Mouse (Mus musculus) brain, embryonic 14.5 days (tissue): ENCODE results near the gene Selenos. TPM values are rescaled to one million over a fixed set of nuclear protein-coding genes. Genes with fewer than 3 reads are reported as not detected.

Experiments
- DNase-seq: peaks from one replicate; pipeline ENCODE4 v3.0.0-alpha.2; 2011; ENCODE audit warnings: low read depth
- CTCF ChIP-seq: fragments of 200-500 bp; IDR thresholded peaks from 2 replicates; pipeline ENCODE4 v1.5.1; 2012; ENCODE audit warnings: inconsistent platforms, mild to moderate bottlenecking, moderate library complexity, borderline replicate concordance; ENCODE audit not compliant: insufficient read depth, insufficient read length; ENCODE audit errors: extremely low read depth
- POLR2A ChIP-seq: fragments of 200-500 bp; IDR thresholded peaks from 2 replicates; pipeline ENCODE4 v1.6.1; 2012; ENCODE audit warnings: mild to moderate bottlenecking, inconsistent platforms, borderline replicate concordance; ENCODE audit not compliant: poor library complexity, insufficient read depth, insufficient read length, severe bottlenecking; ENCODE audit errors: extremely low read depth
- polyA plus RNA-seq: library from polyadenylated mRNA; depleted of rRNA; stranded (reverse); fragments of >200 nt; gene quantifications from 2 replicates; pipeline ENCODE4 v1.2.3, GENCODE M21; 2012

Selenos gene
- polyA plus RNA-seq, 1 experiment = 58.5 TPM

- DNase-seq = peak; percentile 74
- TF ChIP-seq CTCF (no peak), POLR2A (no peak)
Measured at GRCm38 (mm10) chr7:66120702-66121396, 41.4 kb downstream of the Selenos start.

- DNase-seq = no peak
- no peak for TF ChIP-seq POLR2A
- no peak for TF ChIP-seq CTCF
Measured at GRCm38 (mm10) chr7:66124551-66124968, 45.1 kb downstream of the Selenos start.

- no peak for TF ChIP-seq POLR2A
- TF ChIP-seq CTCF = no peak
- DNase-seq = no peak
Measured at GRCm38 (mm10) chr7:66125368-66125767, 45.9 kb downstream of the Selenos start.

- TF ChIP-seq CTCF (no peak), POLR2A (no peak)
- peak; percentile 70 for DNase-seq
Measured at GRCm38 (mm10) chr7:66127951-66128645, 48.6 kb downstream of the Selenos start.

GRCm38 (mm10) chr7:66128857-66129256 lies 49.4 kb downstream of the Selenos start:
- DNase-seq = no peak
- TF ChIP-seq POLR2A = no peak
- no peak for TF ChIP-seq CTCF

GRCm38 (mm10) chr7:66130296-66130695 lies 50.8 kb downstream of the Selenos start:
- TF ChIP-seq CTCF (no peak), POLR2A (no peak)
- DNase-seq = no peak

- no peak for DNase-seq
- TF ChIP-seq CTCF (no peak), POLR2A (no peak)
Measured at GRCm38 (mm10) chr7:66131776-66132421, 52.5 kb downstream of the Selenos start.

GRCm38 (mm10) chr7:66134154-66134553 lies 54.7 kb downstream of the Selenos start:
- TF ChIP-seq CTCF (no peak), POLR2A (no peak)
- no peak for DNase-seq

- TF ChIP-seq POLR2A (no peak), CTCF (no peak)
- DNase-seq = no peak
Measured at GRCm38 (mm10) chr7:66135644-66136043, 56.2 kb downstream of the Selenos start.

- TF ChIP-seq CTCF = no peak
- no peak for TF ChIP-seq POLR2A
- DNase-seq = peak; percentile 55
Measured at GRCm38 (mm10) chr7:66136187-66136586, 56.7 kb downstream of the Selenos start.

- TF ChIP-seq CTCF (no peak), POLR2A (no peak)
- DNase-seq = no peak
Measured at GRCm38 (mm10) chr7:66137309-66137708, 57.9 kb downstream of the Selenos start.
